Mouse (Mus musculus) MEL (cell line): ENCODE results near the gene Rpl35a.

ENCODE experiments used
- BHLHE40 ChIP-seq: IDR thresholded peaks from 2 replicates; pipeline ENCODE4 v1.6.1; 2012; ENCODE audit warnings: low read depth, mild to moderate bottlenecking, inconsistent platforms, low read length, improper control_type of control experiment, borderline replicate concordance
- CHD2 ChIP-seq: IDR thresholded peaks from 2 replicates; pipeline ENCODE4 v1.6.1; 2011; ENCODE audit warnings: low read length, improper control_type of control experiment
- CTCF ChIP-seq, 3 experiments: IDR thresholded peaks in 2 of 3; conservative IDR thresholded peaks in 1 of 3; 2 replicates each; pipeline ENCODE4 v1.5.1; 2011 to 2012; ENCODE audit warnings: low read length in 3 of 3, low read depth in 2 of 3, mild to moderate bottlenecking in 2 of 3, improper control_type of control experiment in 1 of 3, inconsistent platforms in 1 of 3, mixed read lengths in 1 of 3, moderate library complexity in 1 of 3; ENCODE audit not compliant: control insufficient read depth in 1 of 3, insufficient read depth in 1 of 3, poor library complexity in 1 of 3, severe bottlenecking in 1 of 3
- EP300 ChIP-seq, 2 experiments: IDR thresholded peaks; 2 replicates each; pipeline ENCODE4 v1.6.1; 2011; ENCODE audit warnings: improper control_type of control experiment in 2 of 2, low read length in 2 of 2, low read depth in 1 of 2, mild to moderate bottlenecking in 1 of 2
- GATA1 ChIP-seq: IDR thresholded peaks from 2 replicates; pipeline ENCODE4 v1.6.1; 2011; ENCODE audit warnings: low read depth, low read length, improper control_type of control experiment
- MEF2A ChIP-seq: IDR thresholded peaks from 2 replicates; pipeline ENCODE4 v1.6.1; 2014; ENCODE audit warnings: low read depth, mild to moderate bottlenecking, inconsistent platforms, low read length, improper control_type of control experiment; ENCODE audit not compliant: poor library complexity, insufficient replicate concordance, severe bottlenecking; ENCODE audit errors: extremely low read depth
- MYB ChIP-seq: IDR thresholded peaks from 2 replicates; pipeline ENCODE4 v1.6.1; 2011; ENCODE audit warnings: mild to moderate bottlenecking, low read depth, low read length, improper control_type of control experiment
- POLR2A ChIP-seq, 2 experiments: IDR thresholded peaks; 2 replicates each; pipeline ENCODE4 v1.6.1; 2011 to 2012; ENCODE audit warnings: low read length in 2 of 2, mild to moderate bottlenecking in 2 of 2, control low read depth in 1 of 2, improper control_type of control experiment in 1 of 2, low read depth in 1 of 2, moderate library complexity in 1 of 2; ENCODE audit not compliant: control insufficient read depth in 1 of 2, insufficient read depth in 1 of 2, poor library complexity in 1 of 2
- RAD21 ChIP-seq: IDR thresholded peaks from 2 replicates; pipeline ENCODE4 v1.6.1; 2011; ENCODE audit warnings: mild to moderate bottlenecking, low read depth, low read length, improper control_type of control experiment
- TAL1 ChIP-seq: IDR thresholded peaks from 2 replicates; pipeline ENCODE4 v1.6.1; 2012; ENCODE audit warnings: mild to moderate bottlenecking, inconsistent platforms, low read length, moderate library complexity, mixed read lengths
- TCF12 ChIP-seq: IDR thresholded peaks from 2 replicates; pipeline ENCODE4 v1.6.1; 2014; ENCODE audit warnings: low read depth, mild to moderate bottlenecking, inconsistent platforms, low read length, improper control_type of control experiment, moderate library complexity
- UBTF ChIP-seq: IDR thresholded peaks from 2 replicates; pipeline ENCODE4 v1.6.1; 2012; ENCODE audit warnings: low read depth, mild to moderate bottlenecking, inconsistent platforms, low read length, improper control_type of control experiment, moderate library complexity, borderline replicate concordance; ENCODE audit not compliant: insufficient read depth
- USF2 ChIP-seq, 2 experiments: IDR thresholded peaks; 2 replicates each; pipeline ENCODE4 v1.6.1; 2011 to 2012; ENCODE audit warnings: improper control_type of control experiment in 2 of 2, low read length in 2 of 2, borderline replicate concordance in 1 of 2, inconsistent platforms in 1 of 2, low read depth in 1 of 2, mild to moderate bottlenecking in 1 of 2; ENCODE audit not compliant: insufficient read depth in 1 of 2
- ZNF384 ChIP-seq: IDR thresholded peaks from 2 replicates; pipeline ENCODE4 v1.6.1; 2012; ENCODE audit warnings: low read depth, mild to moderate bottlenecking, inconsistent platforms, low read length, improper control_type of control experiment

GRCm38 (mm10) chr16:33015396-33015907 lies 40.8 kb upstream of the Rpl35a start:
- TF ChIP-seq CHD2 (no peak), TCF12 (no peak), TAL1 (no peak), UBTF (no peak), POLR2A (IDR thresholded peaks at IDR 0.05; ENCODE audit: control insufficient read depth in 1 of 2, insufficient read depth in 1 of 2, low read depth in 1 of 2, low read length in 2 of 2, poor library complexity in 1 of 2) (no peak), EP300 (IDR thresholded peaks at IDR 0.05; ENCODE audit: low read depth in 1 of 2, low read length in 2 of 2) (no peak), ZNF384 (no peak), BHLHE40 (no peak), CTCF (IDR thresholded peaks at IDR 0.05 in 2 of 3, conservative IDR thresholded peaks at IDR 0.05 in 1 of 3; ENCODE audit: control insufficient read depth in 1 of 3, insufficient read depth in 1 of 3, low read depth in 2 of 3, low read length in 3 of 3, poor library complexity in 1 of 3, severe bottlenecking in 1 of 3) (no peak), USF2 (IDR thresholded peaks at IDR 0.05; ENCODE audit: borderline replicate concordance in 1 of 2, insufficient read depth in 1 of 2, low read depth in 1 of 2, low read length in 2 of 2) (no peak), MYB (no peak), GATA1 (no peak), MEF2A (no peak), RAD21 (no peak)
